Mouse (Mus musculus): ENCODE data around the gene Pank3.

Pank3 gene

GRCm38 (mm10) chr11:35769188-35769745 lies at the start of gene Pank3:
TSS of gene Pank3 (plus strand) at chr11:35769484.
- peak; percentile 95 for DNase-seq (ENCODE audit: extremely low read depth, low read depth, low spot score)

GRCm38 (mm10) chr11:35723876-35724275 lies 45.4 kb upstream of the Pank3 start:
- peak; percentile 98 for DNase-seq (ENCODE audit: extremely low read depth, low read depth, low spot score)

- peak; percentile 91 for DNase-seq (ENCODE audit: extremely low read depth, low read depth, low spot score)
Measured at GRCm38 (mm10) chr11:35726341-35726846, 42.9 kb upstream of the Pank3 start.

- DNase-seq (ENCODE audit: extremely low read depth, low read depth, low spot score): no peak
Measured at GRCm38 (mm10) chr11:35728200-35728599, 41.1 kb upstream of the Pank3 start.

GRCm38 (mm10) chr11:35729186-35729585 lies 40.1 kb upstream of the Pank3 start:
- DNase-seq (ENCODE audit: extremely low read depth, low read depth, low spot score): no peak

GRCm38 (mm10) chr11:35732366-35732765 lies 36.9 kb upstream of the Pank3 start:
- DNase-seq (ENCODE audit: extremely low read depth, low read depth, low spot score): no peak

- no peak for DNase-seq (ENCODE audit: extremely low read depth, low read depth, low spot score)
Measured at GRCm38 (mm10) chr11:35736817-35737216, 32.5 kb upstream of the Pank3 start.

- DNase-seq (ENCODE audit: extremely low read depth, low read depth, low spot score): no peak
Measured at GRCm38 (mm10) chr11:35737262-35737661, 32.0 kb upstream of the Pank3 start.

GRCm38 (mm10) chr11:35738102-35738501 lies 31.2 kb upstream of the Pank3 start:
- no peak for DNase-seq (ENCODE audit: extremely low read depth, low read depth, low spot score)

GRCm38 (mm10) chr11:35743586-35743985 lies 25.7 kb upstream of the Pank3 start:
- no peak for DNase-seq (ENCODE audit: extremely low read depth, low read depth, low spot score)

- no peak for DNase-seq (ENCODE audit: extremely low read depth, low read depth, low spot score)
Measured at GRCm38 (mm10) chr11:35744571-35744970, 24.7 kb upstream of the Pank3 start.

- peak; percentile 100 for DNase-seq (ENCODE audit: extremely low read depth, low read depth, low spot score)
Measured at GRCm38 (mm10) chr11:35750578-35750977, 18.7 kb upstream of the Pank3 start.

GRCm38 (mm10) chr11:35754906-35755418 lies 14.3 kb upstream of the Pank3 start:
- DNase-seq (ENCODE audit: extremely low read depth, low read depth, low spot score): no peak

- DNase-seq (ENCODE audit: extremely low read depth, low read depth, low spot score): no peak
Measured at GRCm38 (mm10) chr11:35755546-35755945, 13.7 kb upstream of the Pank3 start.

GRCm38 (mm10) chr11:35756411-35757303 lies 12.6 kb upstream of the Pank3 start:
- no peak for DNase-seq (ENCODE audit: extremely low read depth, low read depth, low spot score)

GRCm38 (mm10) chr11:35760001-35760626 lies 9.2 kb upstream of the Pank3 start:
- DNase-seq (ENCODE audit: extremely low read depth, low read depth, low spot score): no peak

GRCm38 (mm10) chr11:35760627-35761003 lies 8.7 kb upstream of the Pank3 start:
- DNase-seq (ENCODE audit: extremely low read depth, low read depth, low spot score): no peak

- DNase-seq (ENCODE audit: extremely low read depth, low read depth, low spot score): no peak
Measured at GRCm38 (mm10) chr11:35766845-35767244, 2.4 kb upstream of the Pank3 start.

GRCm38 (mm10) chr11:35769746-35770437 lies 608 bp downstream of the Pank3 start:
- no peak for DNase-seq (ENCODE audit: extremely low read depth, low read depth, low spot score)

- no peak for DNase-seq (ENCODE audit: extremely low read depth, low read depth, low spot score)
Measured at GRCm38 (mm10) chr11:35770741-35771504, 1.6 kb downstream of the Pank3 start.
